Mouse (Mus musculus) layer of hippocampus, postnatal 36 days (tissue): ENCODE data around the gene Tmem267. TPM values are rescaled to one million over a fixed set of nuclear protein-coding genes. Genes with fewer than 3 reads are reported as not detected.
"Not testable (repeated sequence)": the region's sequence is repeated elsewhere in the genome, so short reads cannot be mapped to it uniquely, and the experiment has no call there.

Experiments
- DNase-seq, 2 experiments: peaks; one replicate each; pipeline ENCODE4 v3.0.0; 2022
- total RNA-seq, 2 experiments: library from RNA; stranded (reverse); gene quantifications; 2 replicates each; pipeline ENCODE4 v1.2.3; 2021

Tmem267 gene
- total RNA-seq = 10 to 100 TPM; 27.6 to 32.1 TPM

- peak; percentile 83 to 85 for DNase-seq
Measured at GRCm38 (mm10) chr13:119487880-119488580, at the start of gene Tmem267, which contains the start of gene 3110070M22Rik. TSS of gene Tmem267 (plus strand) at chr13:119488039. TSS of gene 3110070M22Rik (minus strand) at chr13:119488383.

DNA sequence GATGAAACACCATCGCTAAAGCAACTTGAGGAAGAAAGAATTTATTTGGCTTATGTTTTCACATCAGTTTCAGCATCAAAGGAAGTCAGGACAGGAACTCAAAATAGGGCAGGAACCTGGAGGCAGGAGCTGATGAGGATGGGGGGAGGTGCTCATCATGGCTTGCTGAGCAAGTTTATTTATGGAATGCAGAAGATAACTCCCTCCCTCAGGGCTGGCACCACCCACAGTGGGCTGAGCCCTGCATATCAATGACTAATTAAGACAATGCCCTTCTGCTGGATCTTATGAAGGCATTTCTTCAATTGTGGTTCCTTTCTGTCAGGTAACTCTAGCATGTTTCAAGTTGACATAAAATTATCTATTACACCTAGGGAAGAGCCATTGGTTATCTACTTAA, 45.6 kb upstream of the Tmem267 start:
- no peak for DNase-seq

GRCm38 (mm10) chr13:119453563-119453962, 34.3 kb upstream of the Tmem267 start:
- no peak for DNase-seq

GRCm38 (mm10) chr13:119455082-119455481, 32.8 kb upstream of the Tmem267 start:
- DNase-seq = no peak

GRCm38 (mm10) chr13:119456342-119456741, 31.5 kb upstream of the Tmem267 start:
- no peak for DNase-seq

DNA sequence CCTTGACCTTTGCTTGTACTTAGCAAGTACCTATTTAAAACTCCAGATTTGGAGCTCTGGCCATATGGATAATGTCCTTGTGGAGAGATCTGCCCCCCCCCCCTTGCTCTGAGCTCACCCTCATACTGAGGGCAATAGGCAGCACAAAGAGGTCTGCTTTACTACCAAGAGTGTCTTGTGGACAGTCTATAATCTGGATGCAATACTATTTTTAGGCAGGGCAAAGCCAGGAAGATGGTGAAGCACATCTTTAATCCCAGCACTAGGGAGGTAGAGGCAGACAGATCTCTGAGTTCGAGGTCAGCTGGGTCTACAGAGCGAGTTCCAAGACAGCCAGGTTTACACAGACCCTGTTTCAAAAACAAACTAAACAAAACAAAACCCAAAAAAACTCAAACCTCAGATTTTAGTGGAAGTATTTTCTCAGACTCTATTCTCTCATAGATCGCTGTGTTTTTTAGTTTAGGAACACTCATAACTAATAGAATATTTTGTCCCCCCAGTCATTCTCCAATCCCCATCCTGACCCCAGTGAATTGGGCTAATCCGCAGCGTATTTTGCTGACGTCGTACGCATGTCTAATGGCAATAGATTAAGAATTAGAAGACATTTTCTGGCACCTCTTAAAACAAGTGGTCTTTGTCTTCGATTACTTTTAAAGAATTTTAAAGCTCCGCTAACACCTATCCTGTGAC, 25.8 kb upstream of the Tmem267 start:
- no peak for DNase-seq

GRCm38 (mm10) chr13:119462596-119463560, 25.0 kb upstream of the Tmem267 start, which contains the start of gene 4833420G17Rik:
TSS of gene 4833420G17Rik (plus strand) at chr13:119462768.
- peak; percentile 84 to 85 for DNase-seq

DNA sequence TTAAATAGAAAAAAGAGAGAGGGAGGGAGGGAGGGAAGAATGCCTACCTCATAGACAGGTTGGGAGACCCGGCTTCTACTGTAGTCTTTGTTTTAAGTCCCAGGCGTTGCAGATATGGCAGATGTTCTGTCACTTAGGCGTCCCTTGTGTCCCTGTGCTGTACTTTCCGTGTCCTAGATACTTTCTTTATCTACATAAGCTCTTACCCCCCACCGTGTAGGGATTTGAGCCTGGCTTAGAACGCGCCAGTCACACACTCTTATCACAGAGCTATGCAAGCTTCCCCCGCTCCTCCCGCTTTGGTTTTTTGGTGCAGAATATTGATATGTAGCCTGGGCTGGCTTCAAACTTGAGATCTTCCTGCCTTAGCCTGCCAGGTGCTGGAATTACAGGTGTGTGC, 11.2 kb upstream of the Tmem267 start:
- DNase-seq = no peak

DNA sequence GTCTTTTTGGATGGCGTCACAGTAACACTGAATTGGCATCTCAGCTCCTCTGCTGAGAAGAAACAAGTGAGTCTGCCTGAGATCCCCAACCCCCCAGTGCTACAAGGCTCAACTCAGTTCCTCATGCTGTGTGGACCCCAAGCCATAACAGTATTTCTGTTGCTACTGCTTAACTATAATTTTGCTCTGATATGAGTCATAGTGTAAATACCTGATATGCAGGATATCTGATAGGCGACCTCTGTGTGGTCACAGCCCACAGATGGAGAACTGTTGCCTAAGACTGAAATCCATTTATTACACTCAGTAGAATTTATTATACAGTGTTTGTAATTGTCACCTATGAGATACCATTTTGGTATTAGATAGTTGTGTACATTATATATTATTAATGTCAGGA, 10.1 kb upstream of the Tmem267 start:
- no peak for DNase-seq

GRCm38 (mm10) chr13:119487354-119487753, 485 bp upstream of the Tmem267 start:
- DNase-seq = no peak

GRCm38 (mm10) chr13:119492083-119492482, 4.2 kb downstream of the Tmem267 start:
- not testable (repeated sequence) for DNase-seq

DNA sequence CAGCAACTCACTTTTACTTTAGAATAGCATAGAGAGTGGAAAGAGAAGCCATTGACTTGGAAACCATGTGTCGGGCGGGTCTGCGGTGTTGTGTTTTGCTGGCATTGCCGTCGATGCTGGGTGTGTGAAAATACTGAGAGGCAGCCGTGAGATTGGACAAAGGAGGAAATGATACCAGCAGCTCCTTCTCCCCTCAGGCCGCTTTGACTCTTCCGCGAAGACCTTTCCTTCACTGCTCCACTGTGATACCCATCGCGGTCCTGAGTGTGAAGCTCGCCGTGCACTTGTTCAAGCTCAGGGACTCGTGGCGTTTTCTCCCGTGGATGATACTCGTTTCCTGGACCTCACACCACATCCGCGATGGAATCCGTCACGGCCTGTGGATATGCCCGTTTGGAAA, 7.1 kb downstream of the Tmem267 start:
- DNase-seq = not testable (repeated sequence)

DNA sequence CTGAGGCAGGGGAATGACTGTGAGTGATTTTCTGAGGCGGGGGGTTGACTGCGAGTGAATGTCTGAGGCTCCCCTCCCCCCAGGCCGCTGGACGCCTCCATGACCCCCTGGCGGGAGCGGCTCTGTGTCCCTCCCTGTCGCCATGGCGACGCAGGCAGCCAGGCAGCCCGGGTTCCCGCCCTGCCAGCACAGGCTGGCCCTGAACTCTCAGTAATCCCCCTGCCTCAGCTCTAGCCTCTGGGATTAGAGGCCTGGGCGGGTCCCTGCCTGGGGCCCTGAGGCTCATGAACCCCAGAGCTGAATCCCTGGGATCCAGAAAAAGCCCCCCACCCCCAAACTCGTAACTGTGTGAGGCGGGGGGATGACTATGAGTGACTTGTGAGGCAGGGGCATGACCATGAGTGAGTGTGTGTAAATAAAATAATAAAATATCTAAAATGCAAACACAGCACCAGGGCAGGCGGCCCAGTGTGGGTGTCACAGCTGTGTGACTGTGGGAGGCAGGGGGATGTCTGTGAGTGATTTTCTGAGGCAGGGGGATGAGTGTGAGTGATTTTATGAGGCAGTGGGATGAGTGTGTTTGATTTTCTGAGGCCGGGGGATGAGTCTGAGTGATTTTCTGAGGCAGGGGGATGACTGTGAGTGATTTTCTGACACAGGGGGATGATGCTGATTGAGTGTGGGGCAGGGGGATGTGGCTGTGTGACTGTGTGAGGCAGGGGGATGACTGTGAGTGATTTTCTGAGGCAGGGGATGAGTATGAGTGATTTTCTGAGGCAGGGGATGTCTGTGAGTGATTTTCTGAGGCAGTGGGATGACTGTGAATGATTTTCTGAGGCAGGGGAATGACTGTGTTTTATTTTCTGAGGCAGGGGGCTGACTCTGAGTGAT, 108.7 kb downstream of the Tmem267 start:
- DNase-seq = not testable (repeated sequence)

GRCm38 (mm10) chr13:119598466-119598865, 110.6 kb downstream of the Tmem267 start:
- not testable (repeated sequence) for DNase-seq

DNA sequence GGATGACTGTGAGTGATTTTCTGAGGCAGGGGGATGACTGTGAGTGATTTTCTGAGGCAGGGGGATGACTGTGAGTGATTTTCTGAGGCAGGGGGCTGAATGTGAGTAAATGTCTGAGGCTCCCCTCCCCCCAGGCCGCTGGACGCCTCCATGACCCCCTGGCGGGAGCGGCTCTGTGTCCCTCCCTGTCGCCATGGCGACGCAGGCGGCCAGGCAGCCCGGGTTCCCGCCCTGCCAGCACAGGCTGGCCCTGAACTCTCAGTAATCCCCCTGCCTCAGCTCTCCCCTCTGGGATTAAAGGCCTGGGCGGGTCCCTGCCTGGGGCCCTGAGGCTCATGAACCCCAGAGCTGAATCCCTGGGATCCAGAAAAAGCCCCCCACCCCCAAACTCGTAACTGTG, 111.2 kb downstream of the Tmem267 start:
- DNase-seq = peak in 1 of 2 experiments; percentile 32

- DNase-seq = not testable (repeated sequence)
Measured at GRCm38 (mm10) chr13:119599498-119599897, 111.7 kb downstream of the Tmem267 start.

GRCm38 (mm10) chr13:119600166-119600565, 112.3 kb downstream of the Tmem267 start:
- peak in 1 of 2 experiments; percentile 11 for DNase-seq

DNA sequence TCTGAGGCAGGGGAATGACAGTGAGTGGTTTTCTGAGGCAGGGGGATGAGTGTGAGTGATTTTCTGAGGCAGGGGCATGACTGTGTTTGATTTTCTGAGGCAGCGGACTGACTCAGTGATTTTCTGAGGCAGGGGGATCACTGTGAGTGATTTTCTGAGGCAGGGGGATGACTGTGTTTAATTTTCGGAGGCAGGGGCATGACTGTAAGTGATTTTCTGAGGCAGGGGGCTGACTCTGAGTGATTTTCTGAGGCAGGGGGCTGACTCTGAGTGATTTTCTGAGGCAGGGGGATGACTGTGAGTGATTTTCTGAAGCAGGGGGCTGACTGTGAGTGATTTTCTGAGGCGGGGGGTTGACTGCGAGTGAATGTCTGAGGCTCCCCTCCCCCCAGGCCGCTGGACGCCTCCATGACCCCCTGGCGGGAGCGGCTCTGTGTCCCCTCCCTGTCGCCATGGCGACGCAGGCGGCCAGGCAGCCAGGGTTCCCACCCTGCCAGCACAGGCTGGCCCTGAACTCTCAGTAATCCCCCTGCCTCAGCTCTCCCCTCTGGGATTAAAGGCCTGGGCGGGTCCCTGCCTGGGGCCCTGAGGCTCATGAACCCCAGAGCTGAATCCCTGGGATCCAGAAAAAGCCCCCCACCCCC, 115.0 kb downstream of the Tmem267 start:
- not testable (repeated sequence) for DNase-seq

- DNase-seq = not testable (repeated sequence)
Measured at GRCm38 (mm10) chr13:119603890-119604289, 116.1 kb downstream of the Tmem267 start.

DNA sequence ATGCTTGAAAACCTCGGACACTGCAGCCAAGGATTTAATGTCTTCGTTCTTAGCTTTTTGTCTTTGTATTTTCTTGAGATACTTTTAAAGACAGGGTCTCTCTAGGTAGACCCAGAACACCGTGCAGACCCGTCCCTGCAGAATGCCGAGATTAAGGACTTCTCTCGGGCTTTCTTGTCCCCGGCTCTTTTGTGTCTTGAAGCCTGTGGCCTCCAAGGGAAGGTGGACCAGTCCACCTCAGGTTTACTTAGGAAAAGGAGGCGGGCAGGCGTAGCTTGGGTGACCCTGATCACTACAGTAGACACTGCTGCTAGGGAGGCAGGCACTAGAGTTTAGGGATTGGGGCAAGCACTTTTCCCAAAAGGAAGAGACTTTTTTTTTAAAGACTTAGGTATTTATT, 116.5 kb downstream of the Tmem267 start:
- not testable (repeated sequence) for DNase-seq

DNA sequence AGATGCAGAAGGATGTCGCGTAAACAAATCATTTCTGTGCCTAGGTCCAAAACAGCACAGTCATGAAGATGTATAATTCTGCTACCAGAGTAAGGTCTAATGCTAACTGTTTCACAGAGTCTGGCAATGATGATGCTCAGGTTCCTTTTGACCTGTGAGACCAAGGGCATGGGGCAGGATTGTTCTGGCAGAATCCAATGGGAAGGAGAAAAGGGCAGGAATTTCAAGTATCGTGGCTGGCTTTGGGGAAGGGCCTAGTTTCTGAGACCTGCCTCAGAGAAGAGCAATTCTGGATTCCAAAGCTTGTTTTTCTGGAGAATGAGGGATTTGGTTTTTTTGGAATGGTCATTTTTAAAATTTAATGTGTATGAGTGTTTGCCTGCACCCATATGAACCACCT, 131.0 kb downstream of the Tmem267 start:
- DNase-seq = no peak
